Mouse (Mus musculus) kidney, adult 2 months (tissue): ENCODE measurements around the gene Adh5.

Source experiments
- CTCF ChIP-seq: fragments of 200-500 bp; conservative IDR thresholded peaks from 2 replicates; pipeline ENCODE4 v1.5.1; 2011; ENCODE audit warnings: low read depth, mild to moderate bottlenecking, control low read depth, low read length, moderate library complexity, mixed read lengths; ENCODE audit not compliant: insufficient read depth, insufficient read length
- POLR2A ChIP-seq: fragments of 200-500 bp; IDR thresholded peaks from one replicate; pipeline ENCODE4 v1.6.1; 2011; ENCODE audit warnings: low read depth, low read length, control low read depth

GRCm38 (mm10) chr3:138430360-138430976, 12.4 kb upstream of the Adh5 start:
- TF ChIP-seq POLR2A (no peak), CTCF (no peak)
